Mouse (Mus musculus): ENCODE measurements at regions not wholly inside any gene's neighbourhood (a gene's known extent, or its start where the extent isn't known, plus 50 kb on each side); places are given as distances from the start of the nearest gene placed in this dataset.

- no peak for TF ChIP-seq CTCF (IDR thresholded peaks at IDR 0.05)
- Histone ChIP-seq H3K4me1 (ENCODE audit: insufficient read depth, low read length) (no peaks in the 10 kb centered on the region), H3K27ac (ENCODE audit: low read depth, low read length) (no peak overlapping the region), H3K9me3 (ENCODE audit: low read length) (no peaks in the 10 kb centered on the region), H3K36me3 (ENCODE audit: insufficient read depth, low read length) (no peaks in the 10 kb centered on the region), H3K27me3 (ENCODE audit: insufficient read depth, low read length) (no peaks in the 10 kb centered on the region), H3K9ac (replicated peaks; ENCODE audit: low read length, poor library complexity, severe bottlenecking) (no peak overlapping the region), H3K4me2 (ENCODE audit: low read depth, low read length, poor library complexity, severe bottlenecking) (no peak overlapping the region), H3K4me3 (ENCODE audit: low read depth, low read length) (no peak overlapping the region)
- no peak for DNase-seq (ENCODE audit: low spot score)
- ATAC-seq (ENCODE audit: low FRiP score), result no peak
- WGBS, result 55% methylated on average over 2 of the region's 2 CpGs
These were observed 68.6 kb upstream of the Cited2 start for GRCm38 (mm10) chr10:17654308-17654858.

- Histone ChIP-seq H3K4me3 (ENCODE audit: low read depth, low read length) (no peak overlapping the region), H3K27me3 (ENCODE audit: insufficient read depth, low read length) (no peaks in the 10 kb centered on the region), H3K27ac (ENCODE audit: low read depth, low read length) (no peak overlapping the region), H3K4me1 (ENCODE audit: insufficient read depth, low read length) (no peaks in the 10 kb centered on the region), H3K36me3 (ENCODE audit: insufficient read depth, low read length) (no peaks in the 10 kb centered on the region), H3K4me2 (ENCODE audit: low read depth, low read length, poor library complexity, severe bottlenecking) (no peak overlapping the region), H3K9me3 (ENCODE audit: low read length) (no peaks in the 10 kb centered on the region), H3K9ac (replicated peaks; ENCODE audit: low read length, poor library complexity, severe bottlenecking) (no peak overlapping the region)
- ATAC-seq (ENCODE audit: low FRiP score), result no peak
- no peak for TF ChIP-seq CTCF (IDR thresholded peaks at IDR 0.05)
- no peak for DNase-seq (ENCODE audit: low spot score)
- WGBS, result 65% methylated on average over 10 of the region's 10 CpGs
These were observed 67.5 kb upstream of the Cited2 start for GRCm38 (mm10) chr10:17655459-17656051.

GRCm38 (mm10) chr10:17656305-17656704 is 66.7 kb upstream of the Cited2 start:
- Histone ChIP-seq H3K4me3 (ENCODE audit: low read depth, low read length) (no peak overlapping the region), H3K4me2 (ENCODE audit: low read depth, low read length, poor library complexity, severe bottlenecking) (no peak overlapping the region), H3K27ac (ENCODE audit: low read depth, low read length) (no peak overlapping the region), H3K4me1 (ENCODE audit: insufficient read depth, low read length) (no peaks in the 10 kb centered on the region), H3K9me3 (ENCODE audit: low read length) (no peaks in the 10 kb centered on the region), H3K9ac (replicated peaks; ENCODE audit: low read length, poor library complexity, severe bottlenecking) (no peak overlapping the region), H3K36me3 (ENCODE audit: insufficient read depth, low read length) (no peaks in the 10 kb centered on the region), H3K27me3 (ENCODE audit: insufficient read depth, low read length) (no peaks in the 10 kb centered on the region)
- DNase-seq (ENCODE audit: low spot score) (no peak), ATAC-seq (ENCODE audit: low FRiP score) (no peak)
- 81% methylated on average over 10 of the region's 10 CpGs for WGBS
- no peak for TF ChIP-seq CTCF (IDR thresholded peaks at IDR 0.05)

- TF ChIP-seq CTCF (IDR thresholded peaks at IDR 0.05), result no peak
- H3K36me3 ChIP-seq (ENCODE audit: insufficient read depth, low read length), result no peaks in the 10 kb centered on the region
- H3K9ac ChIP-seq (replicated peaks; ENCODE audit: low read length, poor library complexity, severe bottlenecking), result no peak overlapping the region
- WGBS, result 15% methylated on average over 8 of the region's 8 CpGs
- ATAC-seq (ENCODE audit: low FRiP score) (no peak), DNase-seq (ENCODE audit: low spot score) (peak; percentile 8)
- H3K4me2 ChIP-seq (ENCODE audit: low read depth, low read length, poor library complexity, severe bottlenecking), result no peak overlapping the region
- no peak overlapping the region for H3K4me3 ChIP-seq (ENCODE audit: low read depth, low read length)
- no peaks in the 10 kb centered on the region for H3K9me3 ChIP-seq (ENCODE audit: low read length)
- no peaks in the 10 kb centered on the region for H3K27me3 ChIP-seq (ENCODE audit: insufficient read depth, low read length)
- H3K4me1 ChIP-seq (ENCODE audit: insufficient read depth, low read length), result no peaks in the 10 kb centered on the region
- no peak overlapping the region for H3K27ac ChIP-seq (ENCODE audit: low read depth, low read length)
These were observed 66.0 kb upstream of the Cited2 start for GRCm38 (mm10) chr10:17656872-17657482.

- H3K27me3 ChIP-seq (ENCODE audit: insufficient read depth, low read length), result no peaks in the 10 kb centered on the region
- no peak overlapping the region for H3K4me3 ChIP-seq (ENCODE audit: low read depth, low read length)
- H3K36me3 ChIP-seq (ENCODE audit: insufficient read depth, low read length), result no peaks in the 10 kb centered on the region
- 94% methylated on average over 9 of the region's 9 CpGs for WGBS
- TF ChIP-seq CTCF (IDR thresholded peaks at IDR 0.05), result no peak
- ATAC-seq (ENCODE audit: low FRiP score) (no peak), DNase-seq (ENCODE audit: low spot score) (no peak)
- H3K9ac ChIP-seq (replicated peaks; ENCODE audit: low read length, poor library complexity, severe bottlenecking), result no peak overlapping the region
- no peaks in the 10 kb centered on the region for H3K4me1 ChIP-seq (ENCODE audit: insufficient read depth, low read length)
- H3K9me3 ChIP-seq (ENCODE audit: low read length), result no peaks in the 10 kb centered on the region
- no peak overlapping the region for H3K27ac ChIP-seq (ENCODE audit: low read depth, low read length)
- no peak overlapping the region for H3K4me2 ChIP-seq (ENCODE audit: low read depth, low read length, poor library complexity, severe bottlenecking)
These were observed 63.4 kb upstream of the Cited2 start for GRCm38 (mm10) chr10:17659575-17659974.

GRCm38 (mm10) chr10:17660836-17661452 is 62.1 kb upstream of the Cited2 start:
- DNase-seq (ENCODE audit: low spot score) (no peak), ATAC-seq (ENCODE audit: low FRiP score) (no peak)
- no peak for TF ChIP-seq CTCF (IDR thresholded peaks at IDR 0.05)
- H3K4me1 ChIP-seq (ENCODE audit: insufficient read depth, low read length), result no peaks in the 10 kb centered on the region
- no peaks in the 10 kb centered on the region for H3K36me3 ChIP-seq (ENCODE audit: insufficient read depth, low read length)
- H3K9ac ChIP-seq (replicated peaks; ENCODE audit: low read length, poor library complexity, severe bottlenecking), result no peak overlapping the region
- H3K4me3 ChIP-seq (ENCODE audit: low read depth, low read length), result no peak overlapping the region
- no peak overlapping the region for H3K4me2 ChIP-seq (ENCODE audit: low read depth, low read length, poor library complexity, severe bottlenecking)
- 92% methylated on average over 5 of the region's 5 CpGs for WGBS
- no peaks in the 10 kb centered on the region for H3K27me3 ChIP-seq (ENCODE audit: insufficient read depth, low read length)
- no peaks in the 10 kb centered on the region for H3K9me3 ChIP-seq (ENCODE audit: low read length)
- H3K27ac ChIP-seq (ENCODE audit: low read depth, low read length), result no peak overlapping the region

Measured in midbrain, postnatal 0 days (tissue).